Mouse (Mus musculus): ENCODE results near the gene Aarsd1. TPM values are rescaled to one million over a fixed set of nuclear protein-coding genes. Genes with fewer than 3 reads are reported as not detected.
"Not testable (repeated sequence)": the region's sequence is repeated elsewhere in the genome, so short reads cannot be mapped to it uniquely, and the experiment has no call there.

The Aarsd1 gene
- 10 to 100 TPM; 42.1 to 45.6 TPM for total RNA-seq (2021)

GRCm38 (mm10) chr11:101417101-101417855 lies at the start of gene Aarsd1:
Gene Aarsd1 (minus strand): TSS chr11:101417615.
- intact Hi-C loops (cut with DNase I): no loop called here
- DNase-seq (ENCODE audit: low spot score in 2 of 2): peak; percentile 92 to 93

- intact Hi-C loops (cut with DNase I): loop anchor here (2.0 kb wide), 1 partner anchor 86 kb away; the partner anchor contains the start of gene Nbr1
- not testable (repeated sequence) for DNase-seq (ENCODE audit: low spot score in 2 of 2)
Measured at GRCm38 (mm10) chr11:101466552-101466950, 49.1 kb upstream of the Aarsd1 start.

- intact Hi-C loops (cut with DNase I): loop anchor here (2.0 kb wide), 1 partner anchor 87 kb away; the partner anchor contains the start of gene Nbr1
- DNase-seq (ENCODE audit: low spot score in 2 of 2): peak; percentile 50 to 64
Measured at GRCm38 (mm10) chr11:101465869-101466551, 48.6 kb upstream of the Aarsd1 start, which contains the start of gene Vat1. Gene Vat1 (minus strand): TSS chr11:101466230.

- intact Hi-C loops (cut with DNase I): no loop called here
- peak; percentile 22 to 32 for DNase-seq (ENCODE audit: low spot score in 2 of 2)
Measured at GRCm38 (mm10) chr11:101465101-101465868, 47.9 kb upstream of the Aarsd1 start.

GRCm38 (mm10) chr11:101464211-101465100 lies 47.0 kb upstream of the Aarsd1 start, which contains the start of gene Rnd2:
Gene Rnd2 (plus strand): TSS chr11:101464999.
- intact Hi-C loops (cut with DNase I): no loop called here
- peak in 1 of 2 experiments; percentile 7 for DNase-seq (ENCODE audit: low spot score in 2 of 2)

- intact Hi-C loops (cut with DNase I): no loop called here
- no peak for DNase-seq (ENCODE audit: low spot score in 2 of 2)
Measured at GRCm38 (mm10) chr11:101462583-101463440, 45.4 kb upstream of the Aarsd1 start.

- intact Hi-C loops (cut with DNase I): no loop called here
- no peak for DNase-seq (ENCODE audit: low spot score in 2 of 2)
Measured at GRCm38 (mm10) chr11:101462141-101462540, 44.7 kb upstream of the Aarsd1 start.

- DNase-seq (ENCODE audit: low spot score in 2 of 2): no peak
- intact Hi-C loops (cut with DNase I): no loop called here
Measured at GRCm38 (mm10) chr11:101460321-101460720, 42.9 kb upstream of the Aarsd1 start.

- no peak for DNase-seq (ENCODE audit: low spot score in 2 of 2)
- intact Hi-C loops (cut with DNase I): no loop called here
Measured at GRCm38 (mm10) chr11:101459716-101460115, 42.3 kb upstream of the Aarsd1 start.

GRCm38 (mm10) chr11:101458217-101458616 lies 40.8 kb upstream of the Aarsd1 start:
- no peak for DNase-seq (ENCODE audit: low spot score in 2 of 2)
- intact Hi-C loops (cut with DNase I): no loop called here

- intact Hi-C loops (cut with DNase I): no loop called here
- DNase-seq (ENCODE audit: low spot score in 2 of 2): no peak
Measured at GRCm38 (mm10) chr11:101457631-101458030, 40.2 kb upstream of the Aarsd1 start.

GRCm38 (mm10) chr11:101455627-101456026 lies 38.2 kb upstream of the Aarsd1 start:
- intact Hi-C loops (cut with DNase I): no loop called here
- no peak for DNase-seq (ENCODE audit: low spot score in 2 of 2)

- DNase-seq (ENCODE audit: low spot score in 2 of 2): no peak
- intact Hi-C loops (cut with DNase I): no loop called here
Measured at GRCm38 (mm10) chr11:101454702-101455101, 37.3 kb upstream of the Aarsd1 start.

GRCm38 (mm10) chr11:101452093-101452774 lies 34.8 kb upstream of the Aarsd1 start:
- DNase-seq (ENCODE audit: low spot score in 2 of 2): no peak
- intact Hi-C loops (cut with DNase I): no loop called here

- intact Hi-C loops (cut with DNase I): no loop called here
- DNase-seq (ENCODE audit: low spot score in 2 of 2): no peak
Measured at GRCm38 (mm10) chr11:101451536-101451935, 34.1 kb upstream of the Aarsd1 start.

- DNase-seq (ENCODE audit: low spot score in 2 of 2): no peak
- intact Hi-C loops (cut with DNase I): no loop called here
Measured at GRCm38 (mm10) chr11:101450394-101450793, 33.0 kb upstream of the Aarsd1 start.

GRCm38 (mm10) chr11:101449596-101449995 lies 32.2 kb upstream of the Aarsd1 start:
- intact Hi-C loops (cut with DNase I); DNase-seq (ENCODE audit: low spot score in 2 of 2): not testable (repeated sequence)

GRCm38 (mm10) chr11:101448899-101449298 lies 31.5 kb upstream of the Aarsd1 start:
- intact Hi-C loops (cut with DNase I): no loop called here
- no peak for DNase-seq (ENCODE audit: low spot score in 2 of 2)

All from left cerebral cortex, postnatal 36 days (tissue).